Mouse (Mus musculus) monocyte, adult 5-6 weeks (primary cell): Measurements from ENCODE around the gene Mta2. TPM values are rescaled to one million over a fixed set of nuclear protein-coding genes. Genes with fewer than 3 reads are reported as not detected.

Source experiments
- total RNA-seq: library from RNA; stranded (forward); fragments of 200-1000, 200-491, 200-594 nt; gene quantifications from 3 replicates; pipeline ENCODE4 v1.2.3, GENCODE M21; 2017

The Mta2 gene
- total RNA-seq, 1 experiment from 2014 or later = 158 TPM

Other genes starting within 250 kb of the Mta2 start
- 61.4 to 198 TPM (median 77.3 TPM) in 3 replicates for gene Slc3a2, start 218.5 kb upstream of the Mta2 start, total RNA-seq
- gene Wdr74, start 206.0 kb upstream of the Mta2 start, total RNA-seq = 32.5 to 68.4 TPM (median 56.6 TPM) in 3 replicates
- gene 1700092M07Rik, start 201.2 kb upstream of the Mta2 start, total RNA-seq = 1.9 to 2.8 TPM in 2 of 3 replicates, not detected in the other
- gene Stx5a, start 200.5 kb upstream of the Mta2 start, total RNA-seq = 105 to 173 TPM (median 138 TPM) in 3 replicates
- gene Nxf1, start 184.8 kb upstream of the Mta2 start, total RNA-seq = 85.6 to 138 TPM (median 127 TPM) in 3 replicates
- 10.2 to 19.0 TPM (median 12.6 TPM) in 3 replicates for gene Tmem223, start 170.9 kb upstream of the Mta2 start, total RNA-seq
- 86.6 to 115 TPM (median 101 TPM) in 3 replicates for gene Tmem179b, start 167.4 kb upstream of the Mta2 start, total RNA-seq
- 2.0 to 11.4 TPM (median 4.5 TPM) in 3 replicates for gene Taf6l, start 155.5 kb upstream of the Mta2 start, total RNA-seq
- 31.6 to 48.4 TPM (median 47.3 TPM) in 3 replicates for gene Polr2g, start 143.3 kb upstream of the Mta2 start, total RNA-seq
- 0.85 to 1.2 TPM (median 1.1 TPM) in 3 replicates for gene Zbtb3, start 139.3 kb upstream of the Mta2 start, total RNA-seq
- 40.1 to 52.8 TPM (median 48.3 TPM) in 3 replicates for gene Ttc9c, start 122.5 kb upstream of the Mta2 start, total RNA-seq
- 84.4 to 149 TPM (median 101 TPM) in 3 replicates for gene Hnrnpul2, start 121.9 kb upstream of the Mta2 start, total RNA-seq
- 40.4 to 54.5 TPM (median 44.1 TPM) in 3 replicates for gene AC129217.1, start 112.1 kb upstream of the Mta2 start, total RNA-seq
- gene Bscl2, start 104.4 kb upstream of the Mta2 start, total RNA-seq = 25.1 to 34.8 TPM (median 30.9 TPM) in 3 replicates
- gene Gng3, start 102.7 kb upstream of the Mta2 start, total RNA-seq = 0.39 to 0.64 TPM in 2 of 3 replicates, not detected in the other
- gene Lrrn4cl, start 91.1 kb upstream of the Mta2 start, total RNA-seq = 0.10 to 0.78 TPM (median 0.32 TPM) in 3 replicates
- 200 to 274 TPM (median 220 TPM) in 3 replicates for gene Ubxn1, start 70.4 kb upstream of the Mta2 start, total RNA-seq
- gene Uqcc3, start 61.0 kb upstream of the Mta2 start, total RNA-seq = 45.0 to 55.1 TPM (median 54.5 TPM) in 3 replicates
- gene Lbhd1, start 58.1 kb upstream of the Mta2 start, total RNA-seq = 18.1 to 52.5 TPM (median 21.3 TPM) in 3 replicates
- gene Gm49403, start 57.9 kb upstream of the Mta2 start, total RNA-seq = not detected in 3 replicates
- 62.5 to 90.9 TPM (median 65.3 TPM) in 3 replicates for gene 1810009A15Rik, start 53.0 kb upstream of the Mta2 start, total RNA-seq
- gene Gm49416, start 52.9 kb upstream of the Mta2 start, total RNA-seq = not detected in 3 replicates
- 5.8 to 9.1 TPM (median 7.4 TPM) in 3 replicates for gene Ints5, start 48.9 kb upstream of the Mta2 start, total RNA-seq
- gene Ganab, start 43.8 kb upstream of the Mta2 start, total RNA-seq = 57.5 to 87.0 TPM (median 59.6 TPM) in 3 replicates
- gene B3gat3, start 21.5 kb upstream of the Mta2 start, total RNA-seq = 34.2 to 75.8 TPM (median 50.2 TPM) in 3 replicates
- 2.1 to 7.6 TPM (median 3.6 TPM) in 3 replicates for gene Rom1, start 12.5 kb upstream of the Mta2 start, total RNA-seq
- gene Eml3, start 12.3 kb upstream of the Mta2 start, total RNA-seq = 39.3 to 101 TPM (median 62.5 TPM) in 3 replicates
- gene Tut1, start 12.0 kb downstream of the Mta2 start, total RNA-seq = 14.8 to 16.9 TPM (median 16.7 TPM) in 3 replicates
- gene Eef1g, start 25.2 kb downstream of the Mta2 start, total RNA-seq = 313 to 352 TPM (median 341 TPM) in 3 replicates
- 408 to 1,020 TPM (median 414 TPM) in 3 replicates for gene Ahnak, start 47.4 kb downstream of the Mta2 start, total RNA-seq
- gene Scgb1a1, start 146.1 kb downstream of the Mta2 start, total RNA-seq = not detected in 3 replicates
- 6.1 to 14.4 TPM (median 7.8 TPM) in 3 replicates for gene Asrgl1, start 193.8 kb downstream of the Mta2 start, total RNA-seq